Mouse (Mus musculus): Measurements from ENCODE around the gene Antxr2.

The Antxr2 gene

DNA sequence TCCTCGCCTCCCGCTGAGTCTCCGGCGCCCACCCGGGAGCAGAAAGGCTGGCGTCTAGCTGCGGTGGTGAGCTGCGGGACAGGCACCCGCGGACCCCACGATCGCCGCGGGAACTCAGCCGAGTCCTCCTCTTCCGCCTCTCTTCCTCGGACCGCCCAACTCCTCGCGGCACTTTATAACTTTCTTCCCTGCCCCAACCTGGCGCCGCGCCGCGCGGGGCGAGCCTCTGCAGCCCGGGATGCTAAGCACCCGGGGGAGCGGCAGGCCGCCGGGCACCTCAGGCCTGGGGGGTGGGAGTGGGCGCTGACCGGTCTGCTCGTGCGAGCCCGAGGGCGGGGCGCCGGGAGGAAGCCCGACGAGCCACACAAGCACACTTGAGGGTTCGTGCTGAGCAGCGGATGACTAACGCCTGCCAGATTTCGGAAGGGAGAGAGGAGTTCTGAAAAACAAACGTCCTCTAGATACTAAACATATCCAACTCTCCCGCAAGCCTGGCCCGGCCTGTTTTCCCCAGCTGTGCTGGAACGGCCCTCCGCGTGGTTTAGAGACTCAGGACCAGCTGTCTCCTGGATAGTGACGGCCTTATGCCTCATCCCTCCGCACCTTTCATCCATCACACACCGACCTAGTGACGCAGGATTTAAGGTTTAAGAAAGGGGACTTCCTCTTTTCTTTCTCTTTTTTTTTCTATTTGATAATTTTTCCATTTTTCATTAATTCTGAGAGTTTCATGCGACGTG lies at the start of gene Antxr2:
TSS of gene Antxr2 (minus strand) at position 142 of the 740 bp plus-strand sequence.
- peak; percentile 50 for DNase-seq

DNA sequence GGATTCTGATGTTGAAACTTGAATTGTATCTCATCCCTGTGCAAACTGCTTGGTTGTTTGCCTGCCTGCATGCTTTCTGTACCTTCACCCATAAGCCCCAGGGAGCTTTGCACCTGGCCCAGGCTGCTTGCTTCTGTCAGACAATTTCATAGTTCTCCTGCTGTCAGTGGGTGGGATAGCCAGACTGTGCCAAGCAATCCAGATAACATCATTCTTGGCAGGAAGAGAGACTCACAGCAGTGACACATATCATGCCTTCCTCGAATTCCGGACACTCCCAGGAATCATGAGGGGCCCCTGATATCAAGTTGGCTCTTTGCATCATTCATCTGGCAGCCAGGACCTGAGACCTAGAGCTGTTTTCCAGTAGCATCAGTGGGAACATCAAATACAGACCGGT lies 45.8 kb upstream of the Antxr2 start:
- DNase-seq = no peak

- DNase-seq = no peak
These were observed 38.3 kb upstream of the Antxr2 start for GRCm38 (mm10) chr5:98069191-98069590.

DNA sequence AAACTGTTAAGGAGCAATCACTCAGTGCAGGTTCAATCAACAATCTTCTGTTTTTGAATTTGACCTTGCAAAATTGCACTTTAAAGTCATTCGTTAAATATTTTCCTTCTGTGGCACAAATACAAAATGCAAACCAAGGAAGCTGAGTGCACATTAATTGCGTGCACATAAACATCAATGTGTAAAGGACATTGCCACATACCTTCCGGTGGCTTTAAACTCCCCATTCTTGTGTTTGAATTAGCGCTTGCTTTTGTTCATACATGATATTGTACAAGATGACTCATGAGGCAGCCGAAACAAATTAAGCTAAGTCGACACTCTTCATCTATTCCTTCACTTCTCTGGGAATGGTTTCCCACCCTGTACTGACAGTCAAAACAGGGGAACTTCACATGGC lies 24.4 kb upstream of the Antxr2 start:
- DNase-seq = no peak

DNA sequence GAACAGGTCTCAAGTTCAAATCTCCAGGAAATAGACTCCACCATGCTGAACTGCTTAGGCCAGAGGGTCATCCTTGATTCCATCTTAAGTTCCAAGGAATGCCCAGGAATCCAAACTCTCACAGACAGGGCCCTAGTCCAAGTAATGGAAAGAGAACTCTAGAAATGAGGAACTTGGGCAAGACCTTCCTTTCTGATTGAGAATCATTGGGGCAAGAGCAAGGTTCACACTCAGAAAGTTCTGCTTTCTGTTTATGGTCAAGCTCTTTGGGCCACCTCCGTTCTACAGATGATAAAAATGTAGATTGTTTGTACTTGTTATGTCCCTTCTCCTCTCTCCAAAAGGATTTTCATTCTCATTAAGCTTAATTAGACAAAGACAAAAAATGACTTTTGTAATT lies 24.0 kb upstream of the Antxr2 start:
- DNase-seq = no peak

DNA sequence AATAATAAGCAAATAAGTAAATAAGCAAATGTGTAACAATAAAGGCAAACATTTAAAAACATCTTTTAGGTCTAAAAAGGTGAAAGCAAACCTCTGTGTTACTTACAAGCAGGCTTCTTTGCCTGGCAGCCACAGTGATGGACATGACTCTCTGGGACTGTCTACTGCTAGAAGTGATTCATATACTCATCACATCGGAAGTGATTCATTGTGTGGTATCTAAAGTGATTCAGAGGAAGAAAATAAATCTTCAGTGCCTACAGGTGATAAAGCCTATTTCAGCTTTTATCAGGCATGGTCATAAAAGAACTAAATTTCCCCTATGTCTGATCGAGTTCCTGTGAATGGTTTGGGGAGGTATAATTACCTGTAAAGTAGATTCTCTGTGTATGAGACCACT lies 4.1 kb upstream of the Antxr2 start:
- DNase-seq = no peak

GRCm38 (mm10) chr5:98034207-98034606 lies 3.4 kb upstream of the Antxr2 start:
- no peak for DNase-seq

DNA sequence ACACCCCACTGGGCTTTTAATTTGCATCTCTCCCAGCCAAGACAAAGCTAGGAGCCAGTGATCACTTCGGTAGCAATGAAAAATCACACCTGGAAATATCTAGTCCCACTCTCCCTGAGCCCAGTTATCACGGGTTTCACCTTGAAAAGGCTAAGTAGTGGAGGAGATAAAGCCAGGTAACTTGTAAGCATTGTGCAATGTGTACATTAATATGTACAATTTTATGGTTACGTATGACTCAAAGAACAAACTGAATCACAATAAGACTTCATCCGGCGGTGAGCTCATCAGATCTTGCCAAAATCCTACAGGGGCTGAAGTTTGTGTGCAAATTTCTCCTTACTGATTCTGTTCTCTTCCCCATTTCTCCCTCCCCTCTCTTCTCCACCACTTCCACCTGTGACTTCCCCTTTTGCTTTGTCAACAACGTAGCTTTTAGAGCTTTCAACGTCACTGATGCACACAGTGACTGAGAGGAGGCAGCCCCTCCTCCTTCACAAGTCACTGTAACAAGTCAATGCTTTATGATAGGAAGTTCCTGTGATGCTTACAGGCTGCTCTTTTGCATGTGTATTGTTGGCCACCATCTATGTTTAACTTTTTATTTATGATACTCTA lies 2.1 kb upstream of the Antxr2 start:
- DNase-seq = no peak

GRCm38 (mm10) chr5:98030091-98030901 lies 547 bp downstream of the Antxr2 start:
- DNase-seq = peak; percentile 37

GRCm38 (mm10) chr5:98027688-98028389 lies 3.0 kb downstream of the Antxr2 start:
- DNase-seq = no peak

DNA sequence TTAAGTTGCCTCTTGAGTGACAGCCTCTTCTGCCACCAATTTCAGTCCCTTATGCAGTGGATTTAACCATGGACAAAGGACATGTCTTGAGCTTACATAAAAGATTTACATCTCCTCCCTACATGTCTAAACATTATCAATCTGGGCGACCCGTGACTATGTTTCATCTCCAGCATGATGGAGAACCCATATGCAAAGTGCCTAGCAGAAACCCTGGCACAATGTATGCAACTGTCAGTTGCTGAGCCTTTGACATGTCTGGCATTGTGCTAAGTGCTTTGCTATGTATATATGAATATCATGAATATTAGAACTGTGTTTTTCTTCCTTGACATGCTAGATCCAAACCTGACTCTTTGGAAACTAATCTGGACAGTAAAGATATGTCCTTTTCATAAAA lies 4.9 kb downstream of the Antxr2 start:
- DNase-seq = no peak

- DNase-seq = no peak
These were observed 6.3 kb downstream of the Antxr2 start for GRCm38 (mm10) chr5:98024545-98024944.

- DNase-seq = no peak
These were observed 9.3 kb downstream of the Antxr2 start for GRCm38 (mm10) chr5:98021518-98021917.

DNA sequence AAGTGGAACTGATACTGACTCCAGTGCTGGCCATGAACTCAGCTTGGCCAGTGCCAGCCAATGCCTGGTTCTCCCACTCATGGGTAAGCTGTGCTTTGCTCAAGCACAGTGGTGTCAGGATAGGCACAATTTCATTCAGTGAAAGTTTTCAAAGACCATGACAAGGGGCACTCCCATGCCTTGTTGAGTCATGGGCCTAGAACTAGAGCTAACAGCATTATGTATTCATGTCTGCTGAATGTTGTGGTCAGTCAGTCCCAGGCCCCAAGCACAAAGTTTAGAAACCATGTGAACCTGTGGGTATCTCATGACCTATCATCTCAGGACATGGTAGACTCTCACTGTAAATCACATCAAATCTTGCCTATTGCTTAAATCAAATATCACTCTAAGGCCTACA lies 10.2 kb downstream of the Antxr2 start:
- no peak for DNase-seq

GRCm38 (mm10) chr5:98019396-98019795 lies 11.4 kb downstream of the Antxr2 start:
- DNase-seq = no peak

DNA sequence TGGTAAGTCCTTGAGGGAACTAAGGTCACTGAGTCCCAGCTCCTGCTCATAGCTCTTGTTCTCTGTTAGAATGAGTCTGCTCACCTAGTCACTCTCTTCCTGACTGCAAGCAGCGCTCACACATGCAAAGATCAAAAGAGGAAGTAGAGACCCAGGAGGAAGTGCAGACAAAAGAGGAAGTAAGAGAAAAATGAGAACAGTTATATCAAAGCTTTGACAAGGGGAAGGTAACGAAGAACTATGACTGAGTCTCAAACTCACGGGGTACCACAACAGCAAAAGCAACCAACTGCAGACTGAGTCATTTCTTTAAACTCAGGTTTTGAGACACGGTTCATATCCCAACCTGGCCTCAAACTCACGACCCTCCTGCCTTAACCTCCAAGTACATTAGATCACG lies 12.7 kb downstream of the Antxr2 start:
- DNase-seq = no peak

DNA sequence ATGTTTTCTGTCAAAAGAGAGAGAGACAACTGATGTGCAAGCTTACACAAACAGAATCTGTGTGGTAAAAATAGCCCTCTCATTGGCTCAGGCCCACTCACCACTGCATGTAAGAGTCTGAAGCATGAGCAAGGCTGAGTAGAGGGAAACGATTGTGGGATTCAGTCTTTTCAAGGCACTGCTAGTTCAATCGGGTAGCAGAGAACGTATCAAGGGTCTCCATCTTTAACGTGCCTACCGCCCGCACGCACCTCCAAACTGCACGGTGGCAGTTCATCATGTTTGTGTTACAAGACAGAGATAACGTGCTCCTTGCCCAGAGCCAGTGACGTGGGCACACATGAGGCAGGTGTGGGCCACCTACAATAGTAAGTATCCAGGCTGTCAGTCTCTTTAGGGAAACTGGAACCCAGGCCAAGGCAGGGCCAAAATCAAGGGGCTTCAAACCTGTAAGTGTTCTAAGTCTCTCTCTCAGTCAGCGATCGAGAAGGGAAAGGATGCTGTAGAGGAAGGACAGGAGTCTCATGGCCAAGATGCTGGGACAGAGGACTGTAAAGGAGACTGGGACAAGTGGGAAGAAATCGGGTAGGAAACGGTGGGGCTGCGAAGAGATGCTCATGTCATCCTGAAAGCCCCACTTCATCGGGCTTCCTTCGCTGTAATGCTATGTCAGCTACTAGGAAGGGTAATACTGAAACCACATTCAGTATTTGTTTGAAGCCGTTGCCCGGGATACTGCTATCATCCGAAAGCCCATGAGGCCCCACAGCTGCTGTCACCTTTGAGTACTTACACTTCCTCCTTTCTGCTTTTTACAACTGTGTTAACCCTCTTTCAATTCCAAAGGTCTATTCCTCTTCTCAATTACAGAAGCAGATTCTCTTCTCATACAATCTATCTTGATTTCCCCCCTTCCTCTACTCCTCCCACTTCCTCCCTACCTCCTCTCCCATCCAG lies 14.3 kb downstream of the Antxr2 start:
- peak; percentile 23 for DNase-seq

GRCm38 (mm10) chr5:98005751-98006150 lies 25.1 kb downstream of the Antxr2 start:
- DNase-seq = no peak

- no peak for DNase-seq
These were observed 31.5 kb downstream of the Antxr2 start for GRCm38 (mm10) chr5:97999261-97999824.

GRCm38 (mm10) chr5:97996500-97997176 lies 34.2 kb downstream of the Antxr2 start:
- peak; percentile 22 for DNase-seq

GRCm38 (mm10) chr5:97995881-97996280 lies 35.0 kb downstream of the Antxr2 start:
- no peak for DNase-seq

Data from kidney, adult 9 months (tissue).